Mouse (Mus musculus) MEL (cell line): ENCODE data around the gene Syn3. TPM values are rescaled to one million over a fixed set of nuclear protein-coding genes. Genes with fewer than 3 reads are reported as not detected.

Source experiments
- DNase-seq: peaks from one replicate; pipeline ENCODE4 v3.0.0; 2011; ENCODE audit warnings: low read depth, low spot score
- H3K27ac ChIP-seq: 2 replicates; pipeline ENCODE4 v1.5.1; 2012; ENCODE audit warnings: low read depth, mild to moderate bottlenecking, control low read depth, low read length, moderate library complexity; ENCODE audit not compliant: control insufficient read depth
- H3K27me3 ChIP-seq, 2 experiments: fragments of 150-350 bp in 1 of 2; sonication (generic) in 1 of 2; 2 replicates each; pipeline ENCODE4 v1.6.1; 2012; ENCODE audit warnings: low read length in 2 of 2, mild to moderate bottlenecking in 2 of 2, improper control_type of control experiment in 1 of 2, moderate library complexity in 1 of 2; ENCODE audit not compliant: insufficient read depth in 2 of 2, control insufficient read depth in 1 of 2
- H3K36me3 ChIP-seq, 2 experiments: 2 replicates each; pipeline ENCODE4 v1.6.1; 2012 to 2014; ENCODE audit warnings: low read length in 2 of 2, improper control_type of control experiment in 1 of 2, inconsistent platforms in 1 of 2, mild to moderate bottlenecking in 1 of 2; ENCODE audit not compliant: insufficient read depth in 2 of 2, control insufficient read depth in 1 of 2
- H3K4me1 ChIP-seq, 2 experiments: fragments of 150-350 bp in 1 of 2; sonication (generic) in 1 of 2; 2 replicates each; pipeline ENCODE4 v1.6.1; 2012; ENCODE audit warnings: low read length in 2 of 2, improper control_type of control experiment in 1 of 2, mild to moderate bottlenecking in 1 of 2; ENCODE audit not compliant: insufficient read depth in 2 of 2, control insufficient read depth in 1 of 2
- H3K4me3 ChIP-seq, 2 experiments: fragments of 150-350 bp in 1 of 2; sonication (generic) in 1 of 2; 2 replicates each; pipeline ENCODE4 v1.5.1; 2012; ENCODE audit warnings: low read depth in 2 of 2, low read length in 2 of 2, mild to moderate bottlenecking in 2 of 2, moderate library complexity in 2 of 2, control low read depth in 1 of 2, improper control_type of control experiment in 1 of 2; ENCODE audit not compliant: control insufficient read depth in 1 of 2, insufficient read depth in 1 of 2
- H3K79me2 ChIP-seq: 2 replicates; pipeline ENCODE4 v1.6.1; 2012; ENCODE audit warnings: mild to moderate bottlenecking, low read length, moderate library complexity; ENCODE audit not compliant: control insufficient read depth, poor library complexity, insufficient read depth
- H3K9ac ChIP-seq: 2 replicates; pipeline ENCODE4 v1.6.1; 2012; ENCODE audit warnings: low read depth, mild to moderate bottlenecking, control low read depth, low read length, moderate library complexity; ENCODE audit not compliant: control insufficient read depth, poor library complexity, severe bottlenecking
- H3K9me3 ChIP-seq: fragments of 150-350 bp; sonication (generic); replicated peaks from 2 replicates; pipeline ENCODE4 v1.6.1; 2012; ENCODE audit warnings: mild to moderate bottlenecking, low read length, improper control_type of control experiment, moderate library complexity; ENCODE audit not compliant: insufficient read depth
- CHD2 ChIP-seq: IDR thresholded peaks from 2 replicates; pipeline ENCODE4 v1.6.1; 2011; ENCODE audit warnings: low read length, improper control_type of control experiment
- CTCF ChIP-seq, 3 experiments: IDR thresholded peaks in 2 of 3; conservative IDR thresholded peaks in 1 of 3; 2 replicates each; pipeline ENCODE4 v1.5.1; 2011 to 2012; ENCODE audit warnings: low read length in 3 of 3, low read depth in 2 of 3, mild to moderate bottlenecking in 2 of 3, improper control_type of control experiment in 1 of 3, inconsistent platforms in 1 of 3, mixed read lengths in 1 of 3, moderate library complexity in 1 of 3; ENCODE audit not compliant: control insufficient read depth in 1 of 3, insufficient read depth in 1 of 3, poor library complexity in 1 of 3, severe bottlenecking in 1 of 3
- EP300 ChIP-seq, 2 experiments: IDR thresholded peaks; 2 replicates each; pipeline ENCODE4 v1.6.1; 2011; ENCODE audit warnings: improper control_type of control experiment in 2 of 2, low read length in 2 of 2, low read depth in 1 of 2, mild to moderate bottlenecking in 1 of 2
- ETS1 ChIP-seq: IDR thresholded peaks from 2 replicates; pipeline ENCODE4 v1.6.1; 2012; ENCODE audit warnings: low read depth, mild to moderate bottlenecking, inconsistent platforms, low read length, improper control_type of control experiment, moderate library complexity
- GABPA ChIP-seq: IDR thresholded peaks from 2 replicates; pipeline ENCODE4 v1.6.1; 2012; ENCODE audit warnings: low read depth, mild to moderate bottlenecking, inconsistent platforms, low read length, improper control_type of control experiment, moderate library complexity
- HCFC1 ChIP-seq: IDR thresholded peaks from 2 replicates; pipeline ENCODE4 v1.6.1; 2012; ENCODE audit warnings: low read depth, mild to moderate bottlenecking, inconsistent platforms, low read length, improper control_type of control experiment, moderate library complexity
- JUND ChIP-seq: IDR thresholded peaks from 2 replicates; pipeline ENCODE4 v1.6.1; 2011; ENCODE audit warnings: low read depth, mild to moderate bottlenecking, improper control_type of control experiment, low read length
- MAX ChIP-seq: IDR thresholded peaks from 2 replicates; pipeline ENCODE4 v1.6.1; 2011; ENCODE audit warnings: low read length, improper control_type of control experiment
- MAZ ChIP-seq: IDR thresholded peaks from 2 replicates; pipeline ENCODE4 v1.6.1; 2012; ENCODE audit warnings: low read depth, mild to moderate bottlenecking, inconsistent platforms, low read length, improper control_type of control experiment
- MYB ChIP-seq: IDR thresholded peaks from 2 replicates; pipeline ENCODE4 v1.6.1; 2011; ENCODE audit warnings: mild to moderate bottlenecking, low read depth, low read length, improper control_type of control experiment
- MYC ChIP-seq: IDR thresholded peaks from 2 replicates; pipeline ENCODE4 v1.6.1; 2011; ENCODE audit warnings: low read depth, mild to moderate bottlenecking, low read length, improper control_type of control experiment, moderate library complexity
- NELFE ChIP-seq: IDR thresholded peaks from 2 replicates; pipeline ENCODE4 v1.6.1; 2011; ENCODE audit warnings: low read depth, low read length, improper control_type of control experiment
- POLR2A ChIP-seq, 2 experiments: IDR thresholded peaks; 2 replicates each; pipeline ENCODE4 v1.6.1; 2011 to 2012; ENCODE audit warnings: low read length in 2 of 2, mild to moderate bottlenecking in 2 of 2, control low read depth in 1 of 2, improper control_type of control experiment in 1 of 2, low read depth in 1 of 2, moderate library complexity in 1 of 2; ENCODE audit not compliant: control insufficient read depth in 1 of 2, insufficient read depth in 1 of 2, poor library complexity in 1 of 2
- RAD21 ChIP-seq: IDR thresholded peaks from 2 replicates; pipeline ENCODE4 v1.6.1; 2011; ENCODE audit warnings: mild to moderate bottlenecking, low read depth, low read length, improper control_type of control experiment
- RCOR1 ChIP-seq: IDR thresholded peaks from 2 replicates; pipeline ENCODE4 v1.6.1; 2012; ENCODE audit warnings: low read depth, mild to moderate bottlenecking, inconsistent platforms, low read length, improper control_type of control experiment
- SMC3 ChIP-seq: IDR thresholded peaks from 2 replicates; pipeline ENCODE4 v1.6.1; 2011; ENCODE audit warnings: low read depth, low read length, improper control_type of control experiment
- TAL1 ChIP-seq: IDR thresholded peaks from 2 replicates; pipeline ENCODE4 v1.6.1; 2012; ENCODE audit warnings: mild to moderate bottlenecking, inconsistent platforms, low read length, moderate library complexity, mixed read lengths
- TBP ChIP-seq: IDR thresholded peaks from 2 replicates; pipeline ENCODE4 v1.8.0; 2011; ENCODE audit warnings: low read depth, low read length, improper control_type of control experiment
- ZC3H11A ChIP-seq: IDR thresholded peaks from 2 replicates; pipeline ENCODE4 v1.6.1; 2012; ENCODE audit warnings: low read depth, mild to moderate bottlenecking, inconsistent platforms, low read length, improper control_type of control experiment
- ZKSCAN1 ChIP-seq: IDR thresholded peaks from 2 replicates; pipeline ENCODE4 v1.6.1; 2012; ENCODE audit warnings: low read depth, mild to moderate bottlenecking, inconsistent platforms, low read length, improper control_type of control experiment, moderate library complexity
- ZMIZ1 ChIP-seq: IDR thresholded peaks from 2 replicates; pipeline ENCODE4 v1.6.1; 2012; ENCODE audit warnings: low read depth, mild to moderate bottlenecking, inconsistent platforms, low read length, improper control_type of control experiment, moderate library complexity
- ZNF384 ChIP-seq: IDR thresholded peaks from 2 replicates; pipeline ENCODE4 v1.6.1; 2012; ENCODE audit warnings: low read depth, mild to moderate bottlenecking, inconsistent platforms, low read length, improper control_type of control experiment
- polyA plus RNA-seq, 2 experiments: library from polyadenylated mRNA; stranded (reverse) in 1 of 2; unstranded in 1 of 2; fragments of >175 nt in 1 of 2; fragments of >200 nt in 1 of 2; gene quantifications; 2 replicates each; pipeline versions ENCODE4 v1.2.1 to v1.2.4; 2012; ENCODE audit warnings: low replicate concordance in 2 of 2, low read depth in 1 of 2; ENCODE audit not compliant: insufficient read length in 2 of 2, insufficient read depth in 1 of 2, missing spikeins in 1 of 2
- total RNA-seq: library from RNA; depleted of rRNA; stranded (reverse); fragments of 300-350 nt; gene quantifications from 2 replicates; pipeline ENCODE4 v1.2.3, GENCODE M21; 2012

Syn3 gene
- total and polyA plus RNA-seq, 3 experiments, result 0.06 TPM; not detected in 2

DNA sequence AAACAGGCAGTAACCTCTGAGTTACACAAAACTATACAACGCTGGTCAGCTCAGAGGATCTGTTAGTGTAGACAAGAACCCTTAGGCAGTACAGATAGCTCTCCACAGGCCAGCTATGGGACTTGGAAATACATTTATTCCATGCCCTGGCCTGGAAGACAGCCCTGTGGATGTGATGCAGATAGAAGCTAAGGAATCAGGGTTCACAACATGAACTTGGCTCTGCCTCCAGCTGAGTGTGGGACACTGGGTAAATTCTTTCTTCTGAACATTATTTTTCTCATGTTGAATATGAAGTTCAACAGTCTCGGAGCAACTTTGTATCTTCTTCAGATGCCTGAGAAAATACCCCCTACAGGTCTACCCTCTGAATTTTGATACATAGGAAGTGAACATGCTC, 201.4 kb downstream of the Syn3 start:
- Histone ChIP-seq H3K36me3 (no peaks in the 10 kb centered on the region), H3K9ac (no peak overlapping the region), H3K27me3 (no peaks in the 10 kb centered on the region), H3K79me2 (no peaks in the 10 kb centered on the region), H3K4me1 (no peaks in the 10 kb centered on the region), H3K9me3 (no peaks in the 10 kb centered on the region), H3K27ac (no peak overlapping the region), H3K4me3 (no peak overlapping the region)
- no peak for DNase-seq
- TF ChIP-seq MAZ (no peak), HCFC1 (no peak), SMC3 (no peak), ZMIZ1 (no peak), ETS1 (no peak), RAD21 (no peak), CHD2 (no peak), TAL1 (no peak), MAX (no peak), JUND (no peak)

DNA sequence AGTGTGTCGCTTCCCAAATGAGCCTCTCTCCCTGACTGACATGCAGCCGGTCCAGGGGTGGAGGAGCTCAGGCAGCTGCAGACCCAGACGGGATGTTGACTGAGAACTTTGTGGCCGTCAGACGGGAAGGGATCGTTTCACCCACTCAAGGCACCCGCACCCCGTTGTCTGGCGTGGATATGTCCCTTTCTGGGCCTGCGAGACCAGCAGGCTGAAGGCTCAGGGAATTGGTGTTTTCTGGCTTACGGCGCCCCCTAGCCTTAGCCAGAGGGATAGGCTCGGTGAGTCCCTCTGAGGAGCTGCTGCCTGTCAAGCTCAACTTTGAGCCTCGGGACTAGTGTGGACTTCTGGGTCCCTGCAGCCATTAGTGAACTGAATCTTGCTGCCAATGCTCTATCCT, 202.6 kb downstream of the Syn3 start:
- no peak overlapping the region for H3K9ac ChIP-seq
- no peaks in the 10 kb centered on the region for H3K4me1 ChIP-seq
- H3K4me3 ChIP-seq, result no peak overlapping the region
- H3K36me3 ChIP-seq, result no peaks in the 10 kb centered on the region
- no peak overlapping the region for H3K27ac ChIP-seq
- H3K9me3 ChIP-seq, result no peaks in the 10 kb centered on the region
- no peaks in the 10 kb centered on the region for H3K79me2 ChIP-seq
- peak; percentile 1 for DNase-seq
- H3K27me3 ChIP-seq, result no peaks in the 10 kb centered on the region
- TF ChIP-seq MYB, result no peak
- TF ChIP-seq MAX, result no peak
- TF ChIP-seq MYC, result no peak
- no peak for TF ChIP-seq ZKSCAN1
- TF ChIP-seq GABPA, result no peak

DNA sequence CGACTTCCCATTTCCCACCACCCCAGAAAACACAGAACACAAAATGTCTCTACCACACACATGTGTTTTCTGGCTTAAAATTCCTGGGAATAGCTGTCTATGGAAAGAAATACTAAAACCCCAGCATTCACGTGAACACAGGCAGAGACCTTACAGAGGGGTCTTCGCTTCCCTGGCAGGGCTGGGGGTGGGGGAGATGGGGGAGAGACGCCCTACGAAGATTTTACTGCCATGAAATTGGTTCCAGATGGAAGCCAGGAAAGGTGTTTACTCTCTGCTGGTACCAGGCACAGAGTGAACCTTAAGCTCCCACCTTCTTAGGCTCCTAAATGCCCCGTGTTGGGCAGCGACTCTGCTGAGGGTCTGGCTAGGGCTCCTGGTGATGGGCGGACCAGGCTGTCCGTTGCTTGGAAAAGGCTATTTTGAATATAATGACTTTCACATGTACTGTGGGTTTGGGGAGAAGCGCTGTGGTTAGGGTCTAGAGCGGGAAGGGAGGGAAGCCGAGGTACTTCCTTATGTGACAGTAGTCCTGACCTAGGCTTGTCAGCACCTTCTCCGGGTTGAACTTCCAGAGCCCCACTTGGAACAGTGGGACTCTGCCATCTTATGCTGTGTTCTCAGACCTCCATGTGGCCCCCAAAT, 203.1 kb downstream of the Syn3 start:
- no peak overlapping the region for H3K27ac ChIP-seq
- H3K27me3 ChIP-seq, result no peaks in the 10 kb centered on the region
- DNase-seq, result no peak
- H3K9me3 ChIP-seq, result no peaks in the 10 kb centered on the region
- H3K4me1 ChIP-seq, result no peaks in the 10 kb centered on the region
- no peak overlapping the region for H3K4me3 ChIP-seq
- H3K36me3 ChIP-seq, result no peaks in the 10 kb centered on the region
- TF ChIP-seq CTCF (IDR thresholded peaks at IDR 0.05 in 2 of 3, conservative IDR thresholded peaks at IDR 0.05 in 1 of 3; ENCODE audit: control insufficient read depth in 1 of 3, insufficient read depth in 1 of 3, low read depth in 2 of 3, low read length in 3 of 3, poor library complexity in 1 of 3, severe bottlenecking in 1 of 3), result no peak
- TF ChIP-seq EP300 (IDR thresholded peaks at IDR 0.05; ENCODE audit: low read depth in 1 of 2, low read length in 2 of 2), result no peak
- TF ChIP-seq ZC3H11A, result no peak
- TF ChIP-seq TBP, result no peak
- TF ChIP-seq POLR2A (IDR thresholded peaks at IDR 0.05; ENCODE audit: control insufficient read depth in 1 of 2, insufficient read depth in 1 of 2, low read depth in 1 of 2, low read length in 2 of 2, poor library complexity in 1 of 2), result no peak
- TF ChIP-seq GABPA, result no peak
- no peak for TF ChIP-seq NELFE
- TF ChIP-seq MYC, result no peak
- no peak for TF ChIP-seq ZMIZ1
- TF ChIP-seq RCOR1, result no peak
- TF ChIP-seq ZNF384, result no peak
- no peaks in the 10 kb centered on the region for H3K79me2 ChIP-seq
- no peak overlapping the region for H3K9ac ChIP-seq
